Mouse (Mus musculus) liver, embryonic 15.5 days (tissue): ENCODE data around the gene Slc16a10. TPM values are rescaled to one million over a fixed set of nuclear protein-coding genes. Genes with fewer than 3 reads are reported as not detected.
A peak's percentile ranks its signal among the peaks of the same experiment; 100 is the strongest.

Experiments used
- ATAC-seq: fragments of 200-750 bp; cut with Nextera tagmentation; 2 replicates; pipeline ENCODE4 v1.8.0; 2017; ENCODE audit warnings: moderate number of reproducible peaks, mild to moderate bottlenecking, moderate library complexity; ENCODE audit not compliant: insufficient read depth
- H3K27ac ChIP-seq: fragments of 300-500 bp; sonication (generic); replicated peaks from 2 replicates; pipeline ENCODE4 v1.5.1; 2015; ENCODE audit warnings: mild to moderate bottlenecking, inconsistent platforms
- H3K27me3 ChIP-seq: fragments of 300-500 bp; sonication (generic); 2 replicates; pipeline ENCODE4 v1.6.1; 2015; ENCODE audit warnings: mild to moderate bottlenecking, inconsistent platforms
- H3K36me3 ChIP-seq: fragments of 300-500 bp; sonication (generic); replicated peaks from 2 replicates; pipeline ENCODE4 v1.6.1; 2015; ENCODE audit warnings: moderate library complexity, mild to moderate bottlenecking, inconsistent platforms
- H3K4me1 ChIP-seq: fragments of 300-500 bp; sonication (generic); replicated peaks from 2 replicates; pipeline ENCODE4 v1.6.1; 2015; ENCODE audit warnings: inconsistent platforms
- H3K4me2 ChIP-seq: fragments of 300-500 bp; sonication (generic); 2 replicates; pipeline ENCODE4 v1.6.1; 2015; ENCODE audit warnings: moderate library complexity, mild to moderate bottlenecking, inconsistent platforms
- H3K4me3 ChIP-seq: fragments of 300-500 bp; sonication (generic); replicated peaks from 2 replicates; pipeline ENCODE4 v1.5.1; 2015; ENCODE audit warnings: mild to moderate bottlenecking, inconsistent platforms
- H3K9ac ChIP-seq: fragments of 300-500 bp; sonication (generic); 2 replicates; pipeline ENCODE4 v1.6.1; 2015; ENCODE audit warnings: moderate library complexity, mild to moderate bottlenecking, inconsistent platforms
- H3K9me3 ChIP-seq: fragments of 300-500 bp; sonication (generic); replicated peaks from 2 replicates; pipeline ENCODE4 v1.6.1; 2016; ENCODE audit warnings: inconsistent platforms
- WGBS: fragments of 180-500 bp; shearing (Covaris S2); methylation state at CpG from one replicate; pipeline ENCODE4 v1.1.7; 2015; ENCODE audit warnings: mixed read lengths; ENCODE audit not compliant: insufficient replicate concordance; 5-methylcytosine and 5-hydroxymethylcytosine counted together
- polyA plus RNA-seq: library from polyadenylated mRNA; unstranded; fragments of >200 nt; fragmentation: Nextera tagmentation; extraction: Ambion mirVana; gene quantifications from 2 replicates; pipeline ENCODE4 v1.2.1, GENCODE M21; 2015

The Slc16a10 gene
- polyA plus RNA-seq, 1 experiment from 2014 or later: 79.2 TPM

DNA sequence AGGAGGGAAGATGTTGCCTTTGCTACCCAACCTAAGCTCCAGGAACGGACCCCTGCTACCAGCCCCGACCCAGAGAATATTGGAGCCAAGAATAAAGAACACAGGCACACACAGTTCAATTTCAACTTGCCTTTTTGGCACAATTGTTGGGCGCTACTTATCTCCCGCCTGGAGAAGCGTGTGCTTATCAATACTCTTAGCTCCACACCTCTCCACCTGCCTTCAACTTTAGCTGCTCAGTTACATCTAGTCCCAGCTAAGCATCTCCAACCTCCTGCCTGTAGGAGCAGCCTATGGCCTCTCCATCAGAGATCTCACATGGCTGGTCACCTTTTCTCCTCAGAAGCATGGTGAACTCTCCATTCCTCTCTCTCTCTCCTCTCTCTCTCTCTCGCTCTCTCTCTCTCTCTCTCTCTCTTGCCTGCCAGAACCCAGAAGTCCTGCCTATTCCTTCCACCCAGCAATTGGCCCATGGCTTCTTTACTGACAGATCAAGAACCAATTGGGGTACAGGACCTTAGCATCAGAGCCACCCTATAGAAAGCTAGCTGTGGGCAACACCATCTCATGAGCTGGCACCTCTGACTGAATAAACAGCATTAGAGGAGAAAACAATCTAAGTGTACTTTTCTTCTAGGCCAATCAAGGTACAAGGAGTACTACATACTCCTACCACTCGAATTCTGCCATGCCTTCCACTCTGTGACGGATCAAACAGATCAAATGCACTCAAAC, 5.4 kb upstream of the Slc16a10 start:
- H3K9ac ChIP-seq: peak overlapping the region; percentile 30; the same call in 1 of the 2 replicates
- ATAC-seq: peak; percentile 80
- no peaks in the 10 kb centered on the region for H3K36me3 ChIP-seq
- H3K27ac ChIP-seq: peak overlapping the region; percentile 97
- H3K27me3 ChIP-seq: no peaks in the 10 kb centered on the region
- no peaks in the 10 kb centered on the region for H3K9me3 ChIP-seq
- no peak overlapping the region for H3K4me3 ChIP-seq
- peak overlapping the region; percentile 54 for H3K4me2 ChIP-seq
- WGBS: 53% methylated on average over 8 of the region's 8 CpGs
- H3K4me1 ChIP-seq: peaks cover 80% of the 10 kb centered on the region

- Histone ChIP-seq H3K9ac (no peak overlapping the region), H3K27ac (peak overlapping the region; percentile 97), H3K4me3 (no peak overlapping the region), H3K4me1 (peaks cover 72% of the 10 kb centered on the region), H3K4me2 (0 out of 2 replicates have a peak overlapping the region, but pooled peaks have one; percentile 6), H3K36me3 (no peaks in the 10 kb centered on the region), H3K9me3 (no peaks in the 10 kb centered on the region), H3K27me3 (no peaks in the 10 kb centered on the region)
- ATAC-seq: no peak
- 46% methylated on average over 3 of the region's 3 CpGs for WGBS
These were observed 4.4 kb upstream of the Slc16a10 start for GRCm38 (mm10) chr10:40146451-40146850.

DNA sequence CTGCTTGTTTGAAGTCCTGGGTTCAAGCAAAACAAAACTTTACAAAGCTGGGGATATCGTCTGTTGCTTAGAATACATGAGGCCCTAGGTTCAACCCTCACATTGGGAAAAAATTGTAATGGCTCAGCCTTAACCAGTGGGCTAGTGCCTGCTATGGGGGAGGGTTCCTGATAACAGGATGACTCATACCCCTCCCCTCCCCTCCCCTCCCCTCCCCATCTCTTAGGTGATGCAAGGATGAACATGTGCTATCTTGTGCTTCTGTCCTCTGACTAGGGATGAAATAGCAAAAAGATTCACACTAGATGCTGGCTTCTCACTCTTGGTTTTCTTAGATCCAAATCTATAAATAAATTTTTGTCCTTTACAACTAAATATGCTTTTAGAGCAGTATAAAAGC, 2.8 kb upstream of the Slc16a10 start:
- no peak overlapping the region for H3K9ac ChIP-seq
- no peaks in the 10 kb centered on the region for H3K27me3 ChIP-seq
- H3K4me2 ChIP-seq: no peak overlapping the region
- peaks cover 68% of the 10 kb centered on the region for H3K4me1 ChIP-seq
- ATAC-seq: no peak
- H3K27ac ChIP-seq: peak overlapping the region; percentile 53; the same call in 1 of the 2 replicates
- no peak overlapping the region for H3K4me3 ChIP-seq
- H3K9me3 ChIP-seq: no peaks in the 10 kb centered on the region
- WGBS: 67% methylated on average over 1 of the region's 1 CpGs
- H3K36me3 ChIP-seq: peaks cover 2% of the 10 kb centered on the region; the same call in 1 of the 2 replicates

GRCm38 (mm10) chr10:40141016-40141851, 824 bp downstream of the Slc16a10 start:
- ATAC-seq: peak; percentile 23

GRCm38 (mm10) chr10:40139646-40140045, 2.4 kb downstream of the Slc16a10 start:
- no peak for ATAC-seq
- Histone ChIP-seq H3K4me2 (peak overlapping the region; percentile 75), H3K4me1 (peaks cover 78% of the 10 kb centered on the region), H3K4me3 (peak overlapping the region; percentile 87), H3K27me3 (no peaks in the 10 kb centered on the region), H3K36me3 (peaks cover 39% of the 10 kb centered on the region), H3K9me3 (no peaks in the 10 kb centered on the region), H3K9ac (peak overlapping the region; percentile 95), H3K27ac (peak overlapping the region; percentile 91)
- 64% methylated on average over 4 of the region's 4 CpGs for WGBS

More at GRCm38 (mm10) chr10:40141016-40141851, 824 bp downstream of the Slc16a10 start:
- peaks cover 69% of the 10 kb centered on the region for H3K4me1 ChIP-seq
- 3% methylated on average over 27 of the region's 27 CpGs for WGBS
- peak overlapping the region; percentile 95 for H3K9ac ChIP-seq
- peaks cover 28% of the 10 kb centered on the region for H3K36me3 ChIP-seq
- no peaks in the 10 kb centered on the region for H3K9me3 ChIP-seq
- peak overlapping the region; percentile 87 for H3K4me3 ChIP-seq
- peak overlapping the region; percentile 91 for H3K27ac ChIP-seq
- peak overlapping the region; percentile 75 for H3K4me2 ChIP-seq
- H3K27me3 ChIP-seq: no peaks in the 10 kb centered on the region

DNA sequence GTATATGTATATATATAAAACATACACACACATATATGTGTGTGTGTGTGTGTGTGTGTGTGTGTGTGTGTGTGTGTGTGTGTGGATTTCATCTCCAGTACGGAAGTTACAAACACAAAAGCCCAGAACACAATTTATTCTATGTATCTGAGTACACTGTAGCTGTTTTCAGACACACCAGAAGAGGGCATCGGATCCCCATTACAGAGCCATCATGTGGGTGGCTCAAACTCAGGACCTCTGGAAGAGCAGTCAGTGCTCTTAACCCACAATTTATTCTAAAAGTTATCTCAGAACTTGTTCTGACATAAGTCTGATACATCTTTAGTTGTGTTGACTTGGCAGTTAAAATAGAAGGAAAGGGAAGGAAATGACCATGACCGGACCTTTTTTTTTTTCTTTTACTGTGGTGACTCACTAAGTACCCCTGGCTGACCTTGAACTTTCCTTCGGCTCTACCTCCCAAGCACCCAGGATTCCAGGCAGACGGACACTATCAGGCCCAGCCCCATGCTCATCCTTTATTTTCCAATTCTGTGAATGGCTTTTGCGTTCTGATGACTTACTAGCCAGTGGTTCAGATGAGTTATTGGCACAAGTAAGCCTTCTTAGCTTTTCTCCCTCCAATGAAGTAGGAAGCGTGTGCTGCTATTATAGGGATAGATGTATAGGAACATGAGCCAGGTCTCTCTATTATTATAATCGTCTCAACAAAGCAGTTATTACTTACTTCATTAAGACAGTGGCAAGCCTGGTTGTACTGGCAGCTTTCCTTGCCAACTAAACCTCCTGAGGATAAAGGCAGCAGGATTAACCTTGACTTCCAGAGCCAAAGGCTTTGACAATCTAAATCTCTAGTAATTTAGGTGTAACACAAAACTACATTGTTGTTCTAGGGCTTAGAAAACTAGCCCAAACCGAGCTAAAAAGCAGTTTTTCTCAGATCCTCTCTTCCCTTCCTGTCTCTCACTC, 6.0 kb downstream of the Slc16a10 start:
- peak overlapping the region; percentile 58 for H3K4me2 ChIP-seq
- no peak overlapping the region for H3K9ac ChIP-seq
- peaks cover 96% of the 10 kb centered on the region for H3K4me1 ChIP-seq
- no peaks in the 10 kb centered on the region for H3K27me3 ChIP-seq
- H3K36me3 ChIP-seq: peaks cover 45% of the 10 kb centered on the region
- peak overlapping the region; percentile 1; the same call in 1 of the 2 replicates for H3K4me3 ChIP-seq
- H3K9me3 ChIP-seq: no peaks in the 10 kb centered on the region
- WGBS: 62% methylated on average over 9 of the region's 9 CpGs
- no peak for ATAC-seq
- H3K27ac ChIP-seq: peak overlapping the region; percentile 77

GRCm38 (mm10) chr10:40134906-40135305, 7.2 kb downstream of the Slc16a10 start:
- peak overlapping the region; percentile 58; the same call in 1 of the 2 replicates for H3K4me2 ChIP-seq
- peak overlapping the region; percentile 77 for H3K27ac ChIP-seq
- no peak for ATAC-seq
- H3K9me3 ChIP-seq: no peaks in the 10 kb centered on the region
- peaks cover 50% of the 10 kb centered on the region for H3K36me3 ChIP-seq
- WGBS: 91% methylated on average over 6 of the region's 6 CpGs
- no peak overlapping the region for H3K4me3 ChIP-seq
- no peaks in the 10 kb centered on the region for H3K27me3 ChIP-seq
- no peak overlapping the region; the same call in 1 of the 2 replicates for H3K9ac ChIP-seq
- H3K4me1 ChIP-seq: peaks cover 97% of the 10 kb centered on the region

DNA sequence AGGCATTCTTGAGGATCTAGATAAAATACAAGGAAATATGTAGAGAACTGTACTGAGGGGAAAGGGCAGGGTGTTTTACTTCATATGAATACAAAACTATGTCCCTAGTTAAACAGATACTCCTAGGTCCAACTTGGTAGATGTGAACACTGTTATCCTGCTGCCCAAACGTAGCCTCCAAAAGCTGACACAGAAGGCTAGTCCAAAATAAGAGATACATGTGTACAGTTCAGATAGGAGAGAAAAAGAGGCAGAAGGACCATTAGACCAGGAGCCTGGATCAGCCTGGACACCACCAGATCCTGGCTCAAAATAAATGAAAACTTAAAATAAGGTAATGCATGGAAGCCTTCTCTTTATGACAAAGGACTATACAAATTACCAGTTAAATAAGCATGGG, 8.4 kb downstream of the Slc16a10 start:
- Histone ChIP-seq H3K27me3 (no peaks in the 10 kb centered on the region), H3K4me1 (peaks cover 97% of the 10 kb centered on the region), H3K36me3 (peaks cover 49% of the 10 kb centered on the region), H3K9ac (peak overlapping the region; percentile 49), H3K9me3 (no peaks in the 10 kb centered on the region), H3K4me3 (peak overlapping the region; percentile 30; the same call in 1 of the 2 replicates), H3K27ac (peak overlapping the region; percentile 94), H3K4me2 (peak overlapping the region; percentile 58)
- ATAC-seq: no peak
- 11% methylated on average over 1 of the region's 1 CpGs for WGBS

DNA sequence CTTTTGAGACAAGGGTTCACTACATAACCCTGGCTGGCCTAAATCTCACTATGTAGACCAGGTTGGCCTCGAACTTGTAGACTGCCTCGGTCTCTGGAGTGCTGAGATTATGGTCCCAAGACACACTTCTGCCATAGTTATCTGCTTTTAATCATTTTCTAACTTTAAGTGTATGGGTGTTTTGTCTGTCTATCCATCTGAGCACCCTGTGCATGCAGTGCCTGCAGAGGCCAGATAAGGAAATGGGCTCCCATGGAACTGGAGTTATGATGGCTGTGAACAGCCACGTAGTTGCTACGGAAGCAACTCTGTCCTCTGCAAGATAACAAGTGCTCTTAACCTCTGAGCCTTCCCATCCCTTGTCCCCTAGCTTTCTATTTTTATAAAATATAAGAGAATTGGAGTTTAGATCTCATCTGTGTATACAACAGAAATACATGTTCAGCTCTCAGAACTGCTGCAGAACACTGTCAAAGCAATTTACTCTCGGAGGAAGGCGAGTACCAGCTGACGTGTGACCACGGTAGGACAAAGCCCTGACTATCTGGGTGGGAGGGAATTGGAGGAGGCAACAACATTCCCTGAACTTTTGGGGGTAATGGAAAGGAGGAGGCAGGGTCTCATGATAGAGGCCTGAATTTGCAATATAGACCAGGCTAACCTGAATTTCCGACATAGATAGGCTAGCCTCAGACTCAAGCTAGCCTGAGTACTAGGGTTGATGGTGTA, 10.2 kb downstream of the Slc16a10 start:
- Histone ChIP-seq H3K36me3 (peaks cover 53% of the 10 kb centered on the region), H3K4me1 (peaks cover 97% of the 10 kb centered on the region), H3K9ac (peak overlapping the region; percentile 39), H3K27me3 (no peaks in the 10 kb centered on the region), H3K27ac (peak overlapping the region; percentile 94), H3K4me3 (peak overlapping the region; percentile 37), H3K9me3 (no peaks in the 10 kb centered on the region), H3K4me2 (peak overlapping the region; percentile 64)
- WGBS: 24% methylated on average over 9 of the region's 9 CpGs
- peak; percentile 98 for ATAC-seq

DNA sequence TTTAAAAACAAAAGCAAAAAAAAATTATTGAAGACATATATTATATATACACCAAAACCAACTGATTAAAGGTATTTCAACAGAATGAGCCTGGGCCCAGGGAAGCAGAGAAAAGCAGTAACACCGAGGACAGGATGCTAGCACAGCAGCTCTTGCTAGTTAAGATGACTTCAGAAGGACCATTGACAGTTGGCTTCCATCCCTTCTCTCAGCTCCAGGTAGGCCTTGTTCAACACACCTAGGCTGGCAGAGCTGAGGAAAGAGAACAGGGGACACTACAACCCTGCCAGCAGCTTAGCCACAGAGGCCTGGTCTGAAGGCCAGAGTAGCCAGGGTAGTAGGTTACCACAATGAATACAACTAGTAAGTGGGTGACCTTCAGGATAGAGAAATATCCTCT, 11.9 kb downstream of the Slc16a10 start:
- peaks cover 45% of the 10 kb centered on the region for H3K36me3 ChIP-seq
- 0 out of 2 replicates have a peak overlapping the region, but pooled peaks have one; percentile 11 for H3K4me2 ChIP-seq
- H3K4me1 ChIP-seq: peaks cover 97% of the 10 kb centered on the region
- ATAC-seq: no peak
- H3K4me3 ChIP-seq: no peak overlapping the region
- peak overlapping the region; percentile 83 for H3K27ac ChIP-seq
- WGBS: 84% methylated on average over 1 of the region's 1 CpGs
- H3K9ac ChIP-seq: no peak overlapping the region; the same call in 1 of the 2 replicates
- no peaks in the 10 kb centered on the region for H3K9me3 ChIP-seq
- no peaks in the 10 kb centered on the region for H3K27me3 ChIP-seq
